Mouse (Mus musculus) cerebellum, adult 8-10 months (tissue): ENCODE results near the gene Cep290.

Experiments used
- DNase-seq: peaks from one replicate; pipeline ENCODE4 v3.0.0; 2022

Gene Cep290

GRCm38 (mm10) chr10:100598339-100598738 lies 111.0 kb downstream of the Cep290 start:
- no peak for DNase-seq

- no peak for DNase-seq
These were observed 116.2 kb downstream of the Cep290 start for GRCm38 (mm10) chr10:100603511-100603910.

GRCm38 (mm10) chr10:100604254-100604653 lies 116.9 kb downstream of the Cep290 start:
- peak; percentile 23 for DNase-seq

- peak; percentile 34 for DNase-seq
These were observed 130.0 kb downstream of the Cep290 start for GRCm38 (mm10) chr10:100617233-100617903.

- DNase-seq: peak; percentile 16
These were observed 132.1 kb downstream of the Cep290 start for GRCm38 (mm10) chr10:100619474-100619873.

- no peak for DNase-seq
These were observed 132.7 kb downstream of the Cep290 start for GRCm38 (mm10) chr10:100620040-100620439.

- no peak for DNase-seq
These were observed 135.1 kb downstream of the Cep290 start for GRCm38 (mm10) chr10:100622494-100622893.
